Mouse (Mus musculus) liver, adult 2 months (tissue): Measurements from ENCODE around the gene Dolk. TPM values are rescaled to one million over a fixed set of nuclear protein-coding genes. Genes with fewer than 3 reads are reported as not detected.

Source experiments
- DNase-seq: peaks from one replicate; pipeline ENCODE4 v3.0.0-alpha.2; 2011; ENCODE audit warnings: low read depth, low spot score; ENCODE audit errors: extremely low read depth
- H3K27ac ChIP-seq: fragments of 200-500 bp; replicated peaks from 2 replicates; pipeline ENCODE4 v1.5.1; 2012; ENCODE audit warnings: low read depth, mild to moderate bottlenecking, control low read depth, inconsistent platforms, low read length; ENCODE audit not compliant: insufficient read depth
- H3K27me3 ChIP-seq: fragments of 200-500 bp; 2 replicates; pipeline ENCODE4 v1.6.1; 2012; ENCODE audit warnings: mild to moderate bottlenecking, moderate library complexity, low read length, inconsistent platforms; ENCODE audit not compliant: control insufficient read depth, insufficient read depth
- H3K36me3 ChIP-seq: fragments of 200-500 bp; 2 replicates; pipeline ENCODE4 v1.6.1; 2012; ENCODE audit warnings: low read length, inconsistent platforms; ENCODE audit not compliant: control insufficient read depth, insufficient read depth
- H3K4me1 ChIP-seq: fragments of 200-500 bp; 2 replicates; pipeline ENCODE4 v1.6.1; 2011; ENCODE audit warnings: low read length; ENCODE audit not compliant: control insufficient read depth, insufficient read depth
- H3K4me3 ChIP-seq: fragments of 200-500 bp; 2 replicates; pipeline ENCODE4 v1.5.1; 2011; ENCODE audit warnings: low read depth, mild to moderate bottlenecking, control low read depth, low read length, moderate library complexity; ENCODE audit not compliant: insufficient read depth
- H3K79me2 ChIP-seq: fragments of 200-500 bp; 2 replicates; pipeline ENCODE4 v1.6.1; 2012; ENCODE audit warnings: inconsistent platforms, mild to moderate bottlenecking, low read length, moderate library complexity; ENCODE audit not compliant: control insufficient read depth, insufficient read depth
- H3K9ac ChIP-seq: fragments of 200-500 bp; 2 replicates; pipeline ENCODE4 v1.6.1; 2012; ENCODE audit warnings: low read depth, mild to moderate bottlenecking, control low read depth, inconsistent platforms, low read length
- CTCF ChIP-seq: fragments of 200-500 bp; IDR thresholded peaks from 2 replicates; pipeline ENCODE4 v1.5.1; 2011; ENCODE audit warnings: low read depth, low read length, control low read depth
- POLR2A ChIP-seq: fragments of 200-500 bp; IDR thresholded peaks from 2 replicates; pipeline ENCODE4 v1.6.1; 2011; ENCODE audit warnings: low read length, control low read depth; ENCODE audit not compliant: insufficient read depth; ENCODE audit errors: extremely low read depth
- WGBS: fragments of 180-500 bp; shearing (Covaris S2); methylation state at CpG from one replicate; pipeline ENCODE4 v1.1.7; 2018; 5-methylcytosine and 5-hydroxymethylcytosine counted together
- polyA plus RNA-seq: library from polyadenylated mRNA; depleted of rRNA; stranded (reverse); fragments of >200 nt; gene quantifications from 2 replicates; pipeline ENCODE4 v1.2.3, GENCODE M21; 2012
- total RNA-seq: library from RNA; depleted of rRNA; stranded (reverse); fragments of >200 nt; gene quantifications from 2 replicates; pipeline ENCODE4 v1.2.3, GENCODE M21; 2014

The Dolk gene
- total and polyA plus RNA-seq, 2 experiments: 12.2 to 20.6 TPM

DNA sequence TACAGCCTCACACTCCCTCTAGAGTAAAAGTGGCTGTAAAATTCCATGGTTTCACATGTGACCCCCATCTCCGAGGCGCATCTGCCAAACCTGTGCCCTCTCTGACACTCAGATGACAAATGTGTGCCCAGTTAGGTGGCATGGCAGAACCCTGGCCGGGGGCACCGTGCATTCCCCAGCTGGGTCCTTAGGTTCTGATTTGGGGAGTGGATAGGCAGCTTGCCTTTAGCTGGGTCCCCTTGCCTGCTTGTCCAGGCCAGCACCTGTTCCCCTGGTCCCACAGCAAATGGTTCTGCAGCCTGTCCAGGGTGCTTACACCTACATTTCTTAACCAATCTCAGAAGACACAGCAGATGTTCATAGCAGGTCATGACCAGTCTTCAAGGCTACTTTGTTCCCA lies 42.7 kb downstream of the Dolk start:
- Histone ChIP-seq H3K9ac (no peak overlapping the region), H3K27me3 (no peaks in the 10 kb centered on the region), H3K4me3 (no peak overlapping the region), H3K27ac (peak overlapping the region; percentile 43; the same call in 1 of the 2 replicates), H3K36me3 (peaks cover 8% of the 10 kb centered on the region; the same call in 1 of the 2 replicates), H3K79me2 (peaks cover 59% of the 10 kb centered on the region), H3K4me1 (peaks cover 51% of the 10 kb centered on the region)
- TF ChIP-seq CTCF: no peak
- no peak for TF ChIP-seq POLR2A
- no peak for DNase-seq
- 81% methylated on average over 4 of the region's 4 CpGs for WGBS

DNA sequence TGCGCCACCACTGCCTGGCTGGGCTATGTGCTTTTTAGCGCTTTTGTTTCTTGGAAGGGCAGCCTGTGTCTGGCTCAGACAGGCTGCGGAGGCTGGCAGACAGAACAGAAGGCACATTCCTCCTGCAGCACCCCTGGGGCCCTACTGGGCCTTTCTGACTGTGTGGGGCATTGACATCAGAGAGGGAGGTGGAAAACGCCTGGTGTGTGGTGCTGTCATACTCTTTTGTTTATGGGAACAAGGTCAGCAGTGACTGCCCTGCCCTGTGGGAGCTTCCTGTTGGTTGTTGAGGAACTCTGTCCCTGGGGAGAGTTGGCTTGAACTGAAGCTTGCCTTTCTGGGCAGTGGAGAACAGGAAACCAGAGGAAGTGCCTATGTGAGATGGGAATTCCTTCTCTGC lies 43.6 kb downstream of the Dolk start:
- H3K27ac ChIP-seq: peak overlapping the region; percentile 43
- TF ChIP-seq CTCF (no peak), POLR2A (no peak)
- peaks cover 47% of the 10 kb centered on the region for H3K4me1 ChIP-seq
- WGBS: 10% methylated on average over 4 of the region's 4 CpGs
- H3K27me3 ChIP-seq: no peaks in the 10 kb centered on the region
- DNase-seq: peak; percentile 88
- 0 out of 2 replicates have a peak overlapping the region, but pooled peaks have one; percentile 14 for H3K9ac ChIP-seq
- H3K79me2 ChIP-seq: peaks cover 58% of the 10 kb centered on the region
- H3K36me3 ChIP-seq: peaks cover 6% of the 10 kb centered on the region; the same call in 1 of the 2 replicates
- no peak overlapping the region for H3K4me3 ChIP-seq

DNA sequence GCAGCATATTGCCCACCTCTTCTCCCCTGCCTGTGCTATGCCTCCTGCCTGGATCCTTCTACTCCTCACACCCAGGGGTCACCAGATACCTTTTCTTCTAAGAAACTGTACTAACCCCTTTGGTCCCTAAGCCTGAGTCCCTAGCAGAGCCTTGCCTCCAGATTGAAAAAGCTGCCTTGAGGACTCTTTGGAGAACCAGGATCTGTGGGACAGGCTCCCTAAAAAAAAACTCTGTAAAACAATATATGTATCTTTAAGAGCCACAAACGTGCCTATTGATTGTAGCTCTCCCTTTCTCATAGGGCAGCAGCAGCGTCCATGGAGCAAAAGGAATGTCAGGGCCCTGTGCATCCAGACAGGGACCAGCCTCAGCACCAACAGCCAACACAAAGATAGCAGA lies 45.9 kb downstream of the Dolk start, which contains the start of gene Gm28035:
Gene Gm28035, plus strand, starts transcription at position 301 of the 400 bp plus-strand sequence.
- TF ChIP-seq POLR2A (no peak), CTCF (no peak)
- Histone ChIP-seq H3K9ac (peak within 1 kb of the TSS; percentile 42), H3K27ac (peak within 1 kb of the TSS; percentile 56), H3K4me1 (peaks cover 38% of the 10 kb centered on the region), H3K4me3 (no peak within 1 kb of the TSS), H3K27me3 (no peaks in the 10 kb centered on the region), H3K79me2 (peaks cover 45% of the 10 kb centered on the region), H3K36me3 (peaks cover 6% of the 10 kb centered on the region; the same call in 1 of the 2 replicates)
- no peak for DNase-seq
- 55% methylated on average over 2 of the region's 2 CpGs for WGBS

DNA sequence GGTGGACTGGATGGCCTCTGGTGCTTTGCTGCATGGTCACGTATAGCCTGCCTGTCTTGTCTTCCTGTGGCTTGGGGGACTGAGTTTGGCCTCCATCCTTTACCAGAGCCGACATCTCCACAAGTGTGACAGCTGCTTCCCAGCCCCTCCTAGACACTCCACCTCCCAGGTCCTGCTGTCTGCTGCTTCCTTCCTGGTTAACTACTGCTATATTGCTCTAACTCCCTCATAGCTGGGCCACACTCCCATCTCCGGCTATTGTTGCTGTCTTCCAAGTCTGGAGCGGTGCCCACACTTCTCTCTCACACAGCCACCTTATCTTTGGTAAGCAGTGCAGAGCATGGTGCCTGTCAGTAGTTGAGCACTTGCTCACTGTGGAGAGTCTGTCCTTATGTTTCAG lies 46.4 kb downstream of the Dolk start:
- H3K27me3 ChIP-seq: no peaks in the 10 kb centered on the region
- H3K4me1 ChIP-seq: peaks cover 38% of the 10 kb centered on the region
- H3K9ac ChIP-seq: peak overlapping the region; percentile 42
- no peak overlapping the region for H3K4me3 ChIP-seq
- H3K36me3 ChIP-seq: peaks cover 6% of the 10 kb centered on the region; the same call in 1 of the 2 replicates
- peak overlapping the region; percentile 56 for H3K27ac ChIP-seq
- WGBS: 70% methylated on average over 4 of the region's 4 CpGs
- TF ChIP-seq CTCF (no peak), POLR2A (no peak)
- H3K79me2 ChIP-seq: peaks cover 42% of the 10 kb centered on the region
- DNase-seq: peak; percentile 13

DNA sequence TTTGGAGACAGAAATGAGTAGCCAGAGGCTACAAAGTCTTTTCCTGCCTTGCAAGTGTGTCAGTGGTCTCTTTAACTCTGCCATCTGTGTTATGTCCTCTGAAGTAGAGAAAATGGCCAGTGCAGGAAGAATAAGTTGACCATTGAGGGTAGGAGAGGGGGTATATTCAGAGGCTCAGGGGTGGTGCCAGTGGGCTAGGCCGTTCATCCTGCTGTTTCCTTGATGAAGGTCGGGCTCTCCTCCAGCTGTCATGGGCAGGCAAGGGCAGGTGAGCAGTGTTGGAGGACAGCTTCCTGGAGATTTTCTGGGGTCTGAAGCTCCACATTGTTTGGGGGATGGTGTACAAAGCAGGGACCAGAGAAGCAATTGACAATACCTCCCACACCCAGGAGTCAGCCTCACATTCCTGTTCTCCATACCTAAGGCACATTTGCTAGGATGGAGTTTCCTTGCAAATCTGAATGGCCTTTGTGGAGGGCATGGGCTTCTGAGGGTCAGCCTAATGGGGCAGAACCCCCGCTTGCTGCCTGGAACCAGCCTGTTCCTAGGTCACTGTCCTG lies 47.1 kb downstream of the Dolk start:
- peak overlapping the region; percentile 56 for H3K27ac ChIP-seq
- H3K4me1 ChIP-seq: peaks cover 36% of the 10 kb centered on the region
- peaks cover 6% of the 10 kb centered on the region; the same call in 1 of the 2 replicates for H3K36me3 ChIP-seq
- TF ChIP-seq CTCF: no peak
- no peak for TF ChIP-seq POLR2A
- peak overlapping the region; percentile 81 for H3K9ac ChIP-seq
- H3K4me3 ChIP-seq: peak overlapping the region; percentile 72
- no peaks in the 10 kb centered on the region for H3K27me3 ChIP-seq
- 52% methylated on average over 3 of the region's 3 CpGs for WGBS
- no peak for DNase-seq
- peaks cover 36% of the 10 kb centered on the region for H3K79me2 ChIP-seq

DNA sequence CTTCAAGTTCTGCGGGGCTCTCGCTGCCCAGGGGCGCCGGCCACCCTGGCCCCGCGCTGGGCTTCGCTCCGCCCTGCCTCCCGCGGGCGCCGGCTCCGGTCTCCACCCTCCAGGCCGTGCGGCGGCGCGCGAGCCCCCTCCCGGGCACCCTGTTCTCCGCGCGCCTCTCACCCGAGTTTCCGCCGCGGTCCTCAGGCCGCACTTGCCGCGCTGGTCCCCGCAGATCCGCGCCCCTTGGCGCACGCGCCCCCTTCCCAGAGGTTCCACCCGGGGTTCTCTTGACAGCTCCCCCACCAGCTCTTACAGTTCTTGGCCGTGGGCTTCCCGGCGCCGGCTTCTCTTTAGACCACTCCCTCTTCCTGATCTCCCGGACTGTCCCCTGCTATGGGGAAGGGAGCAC lies 48.3 kb downstream of the Dolk start:
- H3K4me3 ChIP-seq: peak overlapping the region; percentile 72
- WGBS: 1% methylated on average over 42 of the region's 42 CpGs
- peaks cover 28% of the 10 kb centered on the region for H3K79me2 ChIP-seq
- peak overlapping the region; percentile 81 for H3K9ac ChIP-seq
- no peaks in the 10 kb centered on the region for H3K27me3 ChIP-seq
- H3K27ac ChIP-seq: peak overlapping the region; percentile 56
- H3K36me3 ChIP-seq: peaks cover 6% of the 10 kb centered on the region; the same call in 1 of the 2 replicates
- H3K4me1 ChIP-seq: peaks cover 30% of the 10 kb centered on the region
- TF ChIP-seq CTCF (no peak), POLR2A (no peak)
- peak; percentile 18 for DNase-seq
